Mouse (Mus musculus) limb, embryonic 15.5 days (tissue): ENCODE data around the gene Glis1. TPM values are rescaled to one million over a fixed set of nuclear protein-coding genes. Genes with fewer than 3 reads are reported as not detected.

ENCODE experiments used
- ATAC-seq: fragments of 200-750 bp; cut with Nextera tagmentation; 2 replicates; pipeline ENCODE4 v1.8.0; 2017; ENCODE audit warnings: low read depth, moderate TSS enrichment; ENCODE audit not compliant: insufficient number of reproducible peaks, low FRiP score, low TSS enrichment
- H3K27ac ChIP-seq: fragments of 300-500 bp; sonication (generic); 2 replicates; pipeline ENCODE4 v1.5.1; 2015; ENCODE audit warnings: moderate library complexity, mild to moderate bottlenecking, inconsistent platforms
- H3K27me3 ChIP-seq: fragments of 300-500 bp; sonication (generic); 2 replicates; pipeline ENCODE4 v1.6.1; 2015; ENCODE audit warnings: inconsistent platforms
- H3K36me3 ChIP-seq: fragments of 300-500 bp; sonication (generic); 2 replicates; pipeline ENCODE4 v1.6.1; 2015; ENCODE audit warnings: inconsistent platforms
- H3K4me1 ChIP-seq: fragments of 300-500 bp; sonication (generic); 2 replicates; pipeline ENCODE4 v1.6.1; 2015; ENCODE audit warnings: inconsistent platforms
- H3K4me2 ChIP-seq: fragments of 300-500 bp; sonication (generic); 2 replicates; pipeline ENCODE4 v1.6.1; 2015; ENCODE audit warnings: mild to moderate bottlenecking, inconsistent platforms
- H3K4me3 ChIP-seq: fragments of 300-500 bp; sonication (generic); 2 replicates; pipeline ENCODE4 v1.5.1; 2015; ENCODE audit warnings: mild to moderate bottlenecking, inconsistent platforms
- H3K9ac ChIP-seq: fragments of 300-500 bp; sonication (generic); 2 replicates; pipeline ENCODE4 v1.6.1; 2015; ENCODE audit warnings: inconsistent platforms
- H3K9me3 ChIP-seq: fragments of 300-500 bp; sonication (generic); 2 replicates; pipeline ENCODE4 v1.6.1; 2016; ENCODE audit warnings: inconsistent platforms
- WGBS: fragments of 180-500 bp; shearing (Covaris S2); methylation state at CpG from one replicate; pipeline ENCODE4 v1.1.7; 2015; 5-methylcytosine and 5-hydroxymethylcytosine counted together
- polyA plus RNA-seq: library from polyadenylated mRNA; unstranded; fragments of >200 nt; fragmentation: Nextera tagmentation; extraction: Ambion mirVana; gene quantifications from 2 replicates; pipeline ENCODE4 v1.2.1, GENCODE M21; 2015

Glis1 gene
- 11.2 and 12.0 TPM in 2 replicates for polyA plus RNA-seq

- Histone ChIP-seq H3K36me3 (no peaks in the 10 kb centered on the region), H3K27ac (no peak within 1 kb of the TSS), H3K4me2 (peak within 1 kb of the TSS; percentile 96), H3K4me1 (peaks cover 35% of the 10 kb centered on the region), H3K9ac (peak within 1 kb of the TSS; percentile 45), H3K4me3 (peak within 1 kb of the TSS; percentile 62), H3K9me3 (no peaks in the 10 kb centered on the region), H3K27me3 (peaks cover 76% of the 10 kb centered on the region)
- under 1% methylated on average over 87 of the region's 112 CpGs for WGBS
- ATAC-seq, result peak; percentile 78
Measured at GRCm38 (mm10) chr4:107434356-107435237, at the start of gene Glis1. Gene Glis1 (plus strand): TSS chr4:107434591.

DNA sequence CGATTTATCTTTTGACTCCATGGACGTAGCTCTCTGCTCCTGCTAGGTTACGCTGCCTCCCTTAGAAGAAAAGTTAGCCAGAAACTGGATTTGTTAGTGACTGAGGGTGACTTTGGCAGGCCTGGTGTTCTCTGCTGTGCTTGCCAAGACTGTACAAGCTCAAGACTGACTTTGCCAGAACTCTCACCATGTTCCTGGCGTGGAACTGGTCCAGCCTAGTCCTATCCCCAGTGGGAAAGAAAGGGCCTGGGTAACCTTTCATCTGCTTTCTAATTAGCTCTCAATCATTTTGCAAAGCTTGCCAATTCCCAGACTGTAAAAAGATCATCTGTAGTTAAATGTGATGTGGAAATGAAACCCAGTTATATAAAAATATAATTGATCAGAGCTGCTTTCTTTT, 47.4 kb upstream of the Glis1 start:
- Histone ChIP-seq H3K27me3 (no peaks in the 10 kb centered on the region), H3K4me1 (no peaks in the 10 kb centered on the region), H3K36me3 (peaks cover 78% of the 10 kb centered on the region), H3K4me2 (no peak overlapping the region), H3K9ac (no peak overlapping the region), H3K4me3 (no peak overlapping the region), H3K9me3 (no peaks in the 10 kb centered on the region), H3K27ac (no peak overlapping the region)
- WGBS, result 75% methylated on average over 4 of the region's 4 CpGs
- ATAC-seq, result no peak

DNA sequence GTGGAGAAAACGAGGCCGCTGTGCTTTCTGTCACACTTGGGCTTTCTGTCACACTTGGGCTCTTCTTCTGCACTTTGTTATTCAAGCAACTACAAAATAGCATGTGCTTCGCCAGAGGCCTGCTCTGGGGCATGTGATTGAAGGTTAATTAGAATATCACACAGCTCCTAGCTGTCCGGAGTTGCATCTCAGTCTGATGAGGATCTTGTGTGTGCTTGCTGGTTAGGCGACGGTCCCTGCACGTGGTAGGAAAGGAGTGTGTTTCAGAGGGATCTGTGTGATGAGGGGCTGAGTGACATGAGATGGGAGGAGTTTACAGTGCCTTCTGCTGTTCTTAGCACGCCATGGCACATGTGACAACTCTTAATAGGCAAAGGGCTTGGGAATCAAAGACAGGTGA, 46.9 kb upstream of the Glis1 start:
- 82% methylated on average over 8 of the region's 8 CpGs for WGBS

GRCm38 (mm10) chr4:107388291-107388690, 46.1 kb upstream of the Glis1 start:
- no peak overlapping the region for H3K4me3 ChIP-seq
- no peak overlapping the region for H3K4me2 ChIP-seq
- H3K9ac ChIP-seq, result no peak overlapping the region
- no peak for ATAC-seq
- WGBS, result 93% methylated on average over 2 of the region's 2 CpGs
- H3K27me3 ChIP-seq, result no peaks in the 10 kb centered on the region
- no peaks in the 10 kb centered on the region for H3K4me1 ChIP-seq
- no peaks in the 10 kb centered on the region for H3K9me3 ChIP-seq
- H3K27ac ChIP-seq, result no peak overlapping the region
- peaks cover 81% of the 10 kb centered on the region for H3K36me3 ChIP-seq

More for the DNA sequence above, 46.9 kb upstream of the Glis1 start:
- no peaks in the 10 kb centered on the region for H3K4me1 ChIP-seq
- H3K9ac ChIP-seq, result no peak overlapping the region
- H3K4me2 ChIP-seq, result no peak overlapping the region
- H3K27me3 ChIP-seq, result no peaks in the 10 kb centered on the region
- no peaks in the 10 kb centered on the region for H3K9me3 ChIP-seq
- no peak overlapping the region for H3K27ac ChIP-seq
- ATAC-seq, result no peak
- peaks cover 81% of the 10 kb centered on the region for H3K36me3 ChIP-seq
- H3K4me3 ChIP-seq, result no peak overlapping the region

GRCm38 (mm10) chr4:107389345-107389744, 45.0 kb upstream of the Glis1 start:
- no peaks in the 10 kb centered on the region for H3K9me3 ChIP-seq
- H3K9ac ChIP-seq, result no peak overlapping the region
- no peak for ATAC-seq
- peaks cover 84% of the 10 kb centered on the region for H3K36me3 ChIP-seq
- no peaks in the 10 kb centered on the region for H3K4me1 ChIP-seq
- H3K4me3 ChIP-seq, result no peak overlapping the region
- H3K27ac ChIP-seq, result no peak overlapping the region
- 93% methylated on average over 3 of the region's 3 CpGs for WGBS
- H3K4me2 ChIP-seq, result no peak overlapping the region
- H3K27me3 ChIP-seq, result no peaks in the 10 kb centered on the region

- H3K4me2 ChIP-seq, result no peak overlapping the region
- H3K27me3 ChIP-seq, result no peaks in the 10 kb centered on the region
- H3K4me1 ChIP-seq, result no peaks in the 10 kb centered on the region
- ATAC-seq, result no peak
- WGBS, result 92% methylated on average over 2 of the region's 2 CpGs
- H3K4me3 ChIP-seq, result no peak overlapping the region
- no peak overlapping the region for H3K27ac ChIP-seq
- no peak overlapping the region for H3K9ac ChIP-seq
- no peaks in the 10 kb centered on the region for H3K9me3 ChIP-seq
- H3K36me3 ChIP-seq, result peaks cover 69% of the 10 kb centered on the region
Measured at GRCm38 (mm10) chr4:107393771-107394170, 40.6 kb upstream of the Glis1 start.

- Histone ChIP-seq H3K4me3 (no peak overlapping the region), H3K36me3 (peaks cover 7% of the 10 kb centered on the region; the same call in 1 of the 2 replicates), H3K27me3 (peaks cover 7% of the 10 kb centered on the region; the same call in 1 of the 2 replicates), H3K4me2 (no peak overlapping the region), H3K4me1 (peaks cover 10% of the 10 kb centered on the region; the same call in 1 of the 2 replicates), H3K27ac (no peak overlapping the region), H3K9ac (no peak overlapping the region), H3K9me3 (no peaks in the 10 kb centered on the region)
- 71% methylated on average over 4 of the region's 4 CpGs for WGBS
- ATAC-seq, result no peak
Measured at GRCm38 (mm10) chr4:107420202-107420601, 14.2 kb upstream of the Glis1 start.

GRCm38 (mm10) chr4:107421711-107422110, 12.7 kb upstream of the Glis1 start:
- WGBS, result 7% methylated on average over 14 of the region's 14 CpGs
- H3K27me3 ChIP-seq, result peaks cover 7% of the 10 kb centered on the region; the same call in 1 of the 2 replicates
- no peak overlapping the region for H3K9ac ChIP-seq

GRCm38 (mm10) chr4:107422176-107422575, 12.2 kb upstream of the Glis1 start:
- Histone ChIP-seq H3K9me3 (no peaks in the 10 kb centered on the region), H3K27me3 (peaks cover 7% of the 10 kb centered on the region; the same call in 1 of the 2 replicates), H3K4me2 (no peak overlapping the region), H3K27ac (no peak overlapping the region), H3K36me3 (peaks cover 4% of the 10 kb centered on the region; the same call in 1 of the 2 replicates), H3K4me3 (no peak overlapping the region), H3K9ac (no peak overlapping the region), H3K4me1 (peaks cover 10% of the 10 kb centered on the region; the same call in 1 of the 2 replicates)
- WGBS, result 24% methylated on average over 6 of the region's 6 CpGs
- ATAC-seq, result no peak

More at GRCm38 (mm10) chr4:107421711-107422110, 12.7 kb upstream of the Glis1 start:
- peaks cover 10% of the 10 kb centered on the region; the same call in 1 of the 2 replicates for H3K4me1 ChIP-seq
- no peak for ATAC-seq
- no peaks in the 10 kb centered on the region for H3K9me3 ChIP-seq
- H3K4me3 ChIP-seq, result no peak overlapping the region
- peaks cover 7% of the 10 kb centered on the region; the same call in 1 of the 2 replicates for H3K36me3 ChIP-seq
- H3K4me2 ChIP-seq, result 0 out of 2 replicates have a peak overlapping the region, but pooled peaks have one; percentile 14
- no peak overlapping the region for H3K27ac ChIP-seq

DNA sequence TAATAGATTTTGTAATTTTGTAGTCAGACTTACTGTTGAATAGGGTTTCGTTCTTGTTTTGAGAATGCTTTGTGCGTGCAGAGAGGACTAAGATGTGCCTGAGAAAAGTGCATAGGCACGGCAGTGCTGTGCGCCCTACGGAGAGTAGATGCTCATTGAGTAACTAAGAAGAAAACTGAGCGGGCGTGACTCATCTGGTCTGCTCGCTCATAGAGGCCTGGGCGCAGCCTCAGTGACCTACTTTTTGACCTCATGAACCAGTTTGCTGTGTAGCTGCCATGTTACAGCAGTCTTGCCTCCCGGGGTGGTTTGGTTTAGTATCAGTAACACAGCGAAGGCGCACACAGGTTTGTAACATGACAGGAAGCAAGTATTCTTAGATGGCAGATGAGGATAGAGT, 8.8 kb upstream of the Glis1 start:
- H3K4me1 ChIP-seq, result peaks cover 10% of the 10 kb centered on the region; the same call in 1 of the 2 replicates
- no peak overlapping the region for H3K4me2 ChIP-seq
- H3K9me3 ChIP-seq, result no peaks in the 10 kb centered on the region
- H3K36me3 ChIP-seq, result no peaks in the 10 kb centered on the region
- H3K27ac ChIP-seq, result no peak overlapping the region
- H3K27me3 ChIP-seq, result peaks cover 14% of the 10 kb centered on the region; the same call in 1 of the 2 replicates
- 94% methylated on average over 12 of the region's 12 CpGs for WGBS
- ATAC-seq, result no peak
- H3K9ac ChIP-seq, result no peak overlapping the region
- no peak overlapping the region for H3K4me3 ChIP-seq

- Histone ChIP-seq H3K4me1 (peaks cover 5% of the 10 kb centered on the region; the same call in 1 of the 2 replicates), H3K27ac (no peak overlapping the region), H3K9me3 (no peaks in the 10 kb centered on the region), H3K4me2 (no peak overlapping the region), H3K4me3 (no peak overlapping the region), H3K9ac (no peak overlapping the region), H3K27me3 (peaks cover 9% of the 10 kb centered on the region; the same call in 1 of the 2 replicates), H3K36me3 (no peaks in the 10 kb centered on the region)
- 78% methylated on average over 9 of the region's 9 CpGs for WGBS
- ATAC-seq, result no peak
Measured at GRCm38 (mm10) chr4:107426631-107427030, 7.8 kb upstream of the Glis1 start.

DNA sequence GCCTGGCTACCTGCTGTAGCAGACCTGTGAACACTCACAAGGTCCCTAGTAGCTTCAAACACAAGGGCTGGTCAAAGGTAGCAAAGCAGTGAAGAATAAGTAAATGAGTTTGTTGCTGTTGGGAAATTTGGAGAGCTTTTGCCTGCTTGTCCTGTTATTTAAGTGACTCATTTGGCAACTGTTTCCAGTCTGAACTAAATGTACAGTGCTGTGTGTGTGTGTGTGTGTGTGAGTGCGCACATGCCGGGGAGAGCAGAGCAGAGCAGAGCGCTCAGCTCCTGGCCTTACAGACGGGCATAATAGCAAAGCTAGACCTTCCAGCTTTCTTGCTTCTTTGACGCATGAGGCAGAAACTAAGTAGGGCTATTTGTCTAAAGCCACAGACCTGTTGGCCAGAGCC, 1.7 kb upstream of the Glis1 start:
- H3K4me2 ChIP-seq, result no peak overlapping the region
- no peaks in the 10 kb centered on the region for H3K9me3 ChIP-seq
- 79% methylated on average over 5 of the region's 5 CpGs for WGBS
- no peaks in the 10 kb centered on the region for H3K36me3 ChIP-seq
- peaks cover 17% of the 10 kb centered on the region for H3K4me1 ChIP-seq
- peaks cover 60% of the 10 kb centered on the region for H3K27me3 ChIP-seq
- no peak overlapping the region for H3K9ac ChIP-seq
- ATAC-seq, result no peak
- H3K27ac ChIP-seq, result no peak overlapping the region
- H3K4me3 ChIP-seq, result no peak overlapping the region
